Mouse (Mus musculus): ENCODE data around the gene Plekhm3.

Plekhm3 gene

GRCm38 (mm10) chr1:64928542-64928941 lies 28.1 kb downstream of the Plekhm3 start:
- DNase-seq (ENCODE audit: low spot score), result no peak

GRCm38 (mm10) chr1:64927437-64928274 lies 29.0 kb downstream of the Plekhm3 start:
- DNase-seq (ENCODE audit: low spot score), result no peak

GRCm38 (mm10) chr1:64925594-64925993 lies 31.0 kb downstream of the Plekhm3 start:
- no peak for DNase-seq (ENCODE audit: low spot score)

GRCm38 (mm10) chr1:64924283-64924682 lies 32.3 kb downstream of the Plekhm3 start:
- no peak for DNase-seq (ENCODE audit: low spot score)

GRCm38 (mm10) chr1:64918810-64919528 lies 37.7 kb downstream of the Plekhm3 start:
- peak; percentile 51 for DNase-seq (ENCODE audit: low spot score)

GRCm38 (mm10) chr1:64917966-64918365 lies 38.7 kb downstream of the Plekhm3 start:
- DNase-seq (ENCODE audit: low spot score), result no peak

- DNase-seq (ENCODE audit: low spot score), result no peak
Measured at GRCm38 (mm10) chr1:64916884-64917507, 39.6 kb downstream of the Plekhm3 start.

- no peak for DNase-seq (ENCODE audit: low spot score)
Measured at GRCm38 (mm10) chr1:64914356-64914755, 42.3 kb downstream of the Plekhm3 start.

DNA sequence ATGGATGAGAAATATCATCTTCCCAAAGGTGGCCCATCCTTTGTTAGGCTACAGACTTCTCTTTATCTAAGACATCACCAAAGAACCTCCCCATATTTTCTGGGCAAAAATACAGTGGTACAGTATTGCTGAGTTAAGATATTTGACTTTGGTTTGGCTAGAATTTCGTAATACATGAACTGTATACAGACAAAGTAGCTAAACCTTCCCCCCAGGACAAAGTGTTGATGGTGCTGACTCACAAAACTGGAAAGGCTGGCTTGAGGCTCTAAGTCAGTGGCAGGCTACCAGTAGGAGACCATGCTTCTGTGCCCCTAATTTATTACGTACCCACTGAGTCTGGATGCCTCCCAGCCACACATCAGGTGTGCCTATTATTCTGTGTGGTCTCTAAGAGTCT lies 48.9 kb downstream of the Plekhm3 start:
- no peak for DNase-seq (ENCODE audit: low spot score)

GRCm38 (mm10) chr1:64906226-64906625 lies 50.4 kb downstream of the Plekhm3 start:
- DNase-seq (ENCODE audit: low spot score), result no peak

- no peak for DNase-seq (ENCODE audit: low spot score)
Measured at GRCm38 (mm10) chr1:64903415-64903814, 53.2 kb downstream of the Plekhm3 start.

GRCm38 (mm10) chr1:64902804-64903203 lies 53.8 kb downstream of the Plekhm3 start:
- DNase-seq (ENCODE audit: low spot score), result no peak

GRCm38 (mm10) chr1:64899763-64900162 lies 56.9 kb downstream of the Plekhm3 start:
- no peak for DNase-seq (ENCODE audit: low spot score)

GRCm38 (mm10) chr1:64897485-64897884 lies 59.1 kb downstream of the Plekhm3 start:
- DNase-seq (ENCODE audit: low spot score), result no peak

DNA sequence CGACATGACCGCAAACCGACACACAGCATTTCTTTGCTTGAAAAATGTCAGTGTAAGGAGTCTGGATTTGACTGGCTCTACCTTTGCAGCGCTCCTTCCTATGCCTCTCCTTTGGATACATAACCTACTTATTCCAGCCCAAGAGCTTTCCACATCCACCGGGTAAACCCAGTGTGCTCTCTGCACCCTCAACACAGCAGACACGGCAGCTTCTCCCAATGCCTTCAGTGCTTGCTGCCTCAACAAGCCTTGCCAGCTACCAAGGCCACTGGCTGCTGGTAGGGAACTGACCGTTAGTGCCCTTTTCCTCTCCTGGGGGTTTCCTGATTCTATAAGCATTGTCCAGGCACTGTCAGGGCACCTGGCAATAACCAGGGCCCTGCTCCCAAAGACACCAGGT lies 62.8 kb downstream of the Plekhm3 start:
- no peak for DNase-seq (ENCODE audit: low spot score)

DNA sequence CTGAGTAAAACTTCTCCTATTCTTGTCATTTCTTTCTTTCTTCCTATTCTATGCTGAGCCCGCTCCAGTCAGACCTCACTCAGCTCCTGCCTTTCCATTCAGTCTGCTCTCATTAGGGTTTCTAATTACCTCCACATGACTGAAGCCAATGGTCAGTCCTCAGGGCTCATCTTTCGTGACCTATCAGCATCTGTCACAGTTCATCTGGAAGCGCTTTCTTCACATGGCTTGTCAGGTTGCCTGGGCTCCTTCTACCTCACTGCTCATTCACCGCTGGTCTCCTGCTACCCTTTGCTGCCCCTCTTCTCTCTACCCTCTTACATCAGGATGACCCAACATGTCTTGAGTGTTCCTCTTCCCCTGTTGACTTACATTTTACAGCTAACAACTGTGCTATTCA lies 65.3 kb downstream of the Plekhm3 start:
- DNase-seq (ENCODE audit: low spot score), result no peak

- no peak for DNase-seq (ENCODE audit: low spot score)
Measured at GRCm38 (mm10) chr1:64887502-64888203, 69.0 kb downstream of the Plekhm3 start.

DNA sequence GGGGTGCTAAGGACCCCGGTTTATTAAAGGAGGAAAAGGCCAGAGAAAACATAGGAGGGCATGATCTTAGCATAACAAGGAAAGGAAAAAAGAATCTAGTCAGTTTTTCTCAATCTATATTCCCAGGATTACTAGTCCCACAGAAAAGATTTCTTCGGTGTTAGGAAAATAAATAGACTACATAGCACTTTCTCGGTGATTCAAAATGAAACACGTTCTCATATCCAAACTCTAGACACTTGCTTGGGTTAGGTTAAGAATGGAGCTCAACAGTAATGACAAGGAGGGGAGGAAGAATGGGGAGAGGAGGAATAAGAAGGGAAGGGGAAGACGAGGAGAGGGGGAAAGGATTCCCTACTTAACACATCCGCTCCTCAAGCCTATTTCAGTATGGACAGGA lies 69.9 kb downstream of the Plekhm3 start:
- no peak for DNase-seq (ENCODE audit: low spot score)

GRCm38 (mm10) chr1:64885328-64885727 lies 71.3 kb downstream of the Plekhm3 start:
- no peak for DNase-seq (ENCODE audit: low spot score)

DNA sequence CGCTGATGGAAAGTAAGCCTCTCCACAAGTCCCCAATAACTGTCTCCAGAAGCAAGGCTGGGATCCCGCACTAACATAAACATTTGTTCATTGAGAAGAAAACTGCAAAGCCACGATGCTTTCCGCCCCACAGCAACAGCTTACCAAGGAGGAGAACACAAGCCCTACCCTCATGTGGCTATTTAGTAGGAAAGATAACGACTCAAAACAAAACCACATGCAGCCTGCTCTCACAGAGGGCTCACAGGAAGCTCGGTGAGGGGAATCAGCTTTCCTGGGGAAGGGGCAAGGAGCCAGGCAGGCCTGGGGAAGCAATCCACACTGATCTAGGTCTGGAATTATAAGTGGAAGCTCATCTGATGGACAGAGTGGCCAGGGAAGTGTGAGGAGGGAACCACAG lies 72.6 kb downstream of the Plekhm3 start:
- no peak for DNase-seq (ENCODE audit: low spot score)

DNA sequence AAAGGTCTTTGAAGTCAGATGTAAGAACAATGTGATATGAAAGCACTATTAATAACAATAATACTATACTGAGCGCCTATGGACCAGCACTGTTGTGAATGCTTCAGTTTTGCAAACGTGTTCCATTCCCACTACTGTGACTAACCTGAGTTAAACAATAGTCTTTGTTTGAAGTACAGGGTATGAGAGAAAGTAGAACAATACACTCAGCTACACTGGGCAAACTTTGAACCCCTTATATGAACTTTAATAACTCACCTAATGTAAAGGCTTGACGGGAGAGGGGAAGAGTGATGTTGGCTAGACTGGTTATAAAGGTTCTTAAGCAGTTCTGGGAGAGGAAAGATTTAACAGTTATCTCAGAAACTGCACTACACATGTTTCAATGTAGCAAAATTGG lies 76.0 kb downstream of the Plekhm3 start:
- no peak for DNase-seq (ENCODE audit: low spot score)

DNA sequence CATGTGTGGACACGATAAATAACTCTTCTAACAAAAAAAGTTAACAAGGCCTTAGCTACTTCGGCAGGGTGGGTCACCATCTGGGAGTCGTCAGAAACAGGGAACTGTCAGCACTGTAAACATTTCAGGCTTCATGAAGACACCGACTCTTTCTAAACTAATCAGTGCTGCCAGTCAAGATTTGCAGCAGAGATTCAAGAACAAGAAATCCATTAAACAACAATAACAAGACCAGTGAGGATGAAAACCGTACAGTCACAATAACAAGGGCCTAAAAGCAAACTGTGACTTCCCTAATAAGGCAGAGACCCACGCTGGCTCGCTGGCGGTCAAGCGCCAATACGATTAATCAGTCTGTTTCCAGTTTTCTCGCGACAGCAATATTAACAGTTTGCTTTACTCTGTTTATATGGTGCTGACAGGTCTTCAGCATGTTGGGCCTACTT lies 77.8 kb downstream of the Plekhm3 start:
- DNase-seq (ENCODE audit: low spot score), result no peak
